Mouse (Mus musculus) midbrain, postnatal 0 days (tissue): ENCODE measurements around the gene Rac1. TPM values are rescaled to one million over a fixed set of nuclear protein-coding genes. Genes with fewer than 3 reads are reported as not detected.

Experiments used
- ATAC-seq: fragments of 200-750 bp; cut with Nextera tagmentation; 2 replicates; pipeline ENCODE4 v1.8.0; 2017; ENCODE audit warnings: moderate number of reproducible peaks, mild to moderate bottlenecking, moderate TSS enrichment, moderate library complexity; ENCODE audit not compliant: low FRiP score
- DNase-seq: peaks from one replicate; pipeline ENCODE4 v3.0.0-alpha.2; 2015; ENCODE audit warnings: low spot score
- H3K27ac ChIP-seq: fragments of 300-500 bp; sonication (generic); 2 replicates; pipeline ENCODE4 v1.5.1; 2014; ENCODE audit warnings: low read depth, mild to moderate bottlenecking, low read length, mixed read lengths
- H3K27me3 ChIP-seq: fragments of 300-500 bp; sonication (generic); 2 replicates; pipeline ENCODE4 v1.6.1; 2014; ENCODE audit warnings: low read length, control low read depth, mixed read lengths; ENCODE audit not compliant: insufficient read depth
- H3K36me3 ChIP-seq: fragments of 300-500 bp; sonication (generic); 2 replicates; pipeline ENCODE4 v1.6.1; 2014; ENCODE audit warnings: low read length, control low read depth, mixed read lengths; ENCODE audit not compliant: insufficient read depth
- H3K4me1 ChIP-seq: fragments of 300-500 bp; sonication (generic); 2 replicates; pipeline ENCODE4 v1.6.1; 2014; ENCODE audit warnings: mild to moderate bottlenecking, control low read depth, antibody characterized with exemption, low read length, mixed read lengths; ENCODE audit not compliant: insufficient read depth
- H3K4me2 ChIP-seq: fragments of 300-500 bp; sonication (generic); 2 replicates; pipeline ENCODE4 v1.6.1; 2014; ENCODE audit warnings: low read depth, mild to moderate bottlenecking, low read length, mixed read lengths; ENCODE audit not compliant: poor library complexity, severe bottlenecking
- H3K4me3 ChIP-seq: fragments of 300-500 bp; sonication (generic); 2 replicates; pipeline ENCODE4 v1.5.1; 2014; ENCODE audit warnings: low read depth, mild to moderate bottlenecking, low read length, moderate library complexity
- H3K9ac ChIP-seq: fragments of 300-500 bp; sonication (generic); replicated peaks from 2 replicates; pipeline ENCODE4 v1.6.1; 2014; ENCODE audit warnings: mild to moderate bottlenecking, low read length, moderate library complexity, mixed read lengths; ENCODE audit not compliant: poor library complexity, severe bottlenecking
- H3K9me3 ChIP-seq: fragments of 300-500 bp; sonication (generic); 2 replicates; pipeline ENCODE4 v1.6.1; 2016; ENCODE audit warnings: low read length, control low read depth
- CTCF ChIP-seq: IDR thresholded peaks from 2 replicates; pipeline ENCODE4 v1.5.1; 2016; ENCODE audit warnings: antibody characterized with exemption, mild to moderate bottlenecking
- WGBS: fragments of 180-500 bp; shearing (Covaris S2); extraction: QIAGEN DNeasy Blood & Tissue Kit; methylation state at CpG from one replicate; pipeline ENCODE4 v1.1.7; 2014; 5-methylcytosine and 5-hydroxymethylcytosine counted together
- polyA plus RNA-seq: library from polyadenylated mRNA; unstranded; fragments of >200 nt; fragmentation: Nextera tagmentation; extraction: Ambion mirVana; gene quantifications from 2 replicates; pipeline ENCODE4 v1.2.1, GENCODE M21; 2015
- total RNA-seq: library from RNA; depleted of rRNA; stranded (reverse); fragments of >200 nt; gene quantifications from 2 replicates; pipeline ENCODE4 v1.2.3, GENCODE M21; 2014

Rac1 gene
- total and polyA plus RNA-seq, 2 experiments from 2014 or later: 194 to 451 TPM

DNA sequence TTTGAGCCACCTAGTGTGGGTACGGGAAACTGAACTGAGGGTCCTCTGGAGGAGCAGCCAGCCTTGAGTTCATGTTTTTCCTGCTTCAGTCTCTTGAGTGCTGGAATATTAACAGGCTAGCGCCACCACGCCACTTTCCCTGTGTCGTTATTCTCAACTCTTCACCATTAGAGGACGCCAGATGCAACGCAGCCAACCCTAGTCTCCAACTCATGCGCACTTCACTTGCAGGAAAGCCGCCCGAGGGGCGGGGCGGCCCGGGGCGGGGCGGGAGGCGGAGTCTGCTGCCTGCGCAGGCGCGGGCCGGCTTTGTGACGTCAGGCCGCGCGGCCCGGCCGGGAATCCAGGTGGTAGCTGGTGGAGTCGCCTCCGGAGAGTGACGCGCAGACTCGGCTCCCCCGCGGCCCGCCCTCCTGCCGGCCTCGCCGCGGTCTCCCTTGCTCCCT is 20.6 kb upstream of the Rac1 start:
- DNase-seq (peak; percentile 97), ATAC-seq (peak; percentile 94)
- WGBS: 0% methylated on average over 36 of the region's 37 CpGs
- Histone ChIP-seq H3K4me3 (peak overlapping the region; percentile 82), H3K36me3 (no peaks in the 10 kb centered on the region; the same call in 1 of the 2 replicates), H3K4me2 (peak overlapping the region; percentile 75), H3K9ac (peak overlapping the region; percentile 87), H3K4me1 (peaks cover 5% of the 10 kb centered on the region; the same call in 1 of the 2 replicates), H3K9me3 (no peaks in the 10 kb centered on the region), H3K27me3 (no peaks in the 10 kb centered on the region), H3K27ac (peak overlapping the region; percentile 71; the same call in 1 of the 2 replicates)
- TF ChIP-seq CTCF: peak; percentile 88

DNA sequence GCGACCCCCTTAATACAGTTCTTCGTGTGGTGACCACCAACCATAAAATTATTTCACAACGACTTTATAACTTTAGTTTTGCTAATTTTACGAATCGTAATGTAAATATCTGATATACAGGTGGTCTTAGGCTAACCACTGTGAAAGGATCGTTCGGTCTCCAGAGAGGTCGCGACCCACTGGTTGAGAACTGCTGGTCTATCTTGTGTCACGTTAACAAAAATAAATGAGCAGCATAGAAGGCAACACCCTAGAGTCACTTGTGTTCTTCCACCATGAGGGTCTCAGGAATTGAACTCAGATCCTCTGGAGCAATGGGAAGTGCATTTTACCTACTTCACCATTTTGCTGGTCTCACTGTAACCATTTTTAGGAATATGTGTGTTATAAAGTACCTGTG is 20.0 kb upstream of the Rac1 start:
- Histone ChIP-seq H3K27ac (peak overlapping the region; percentile 47; the same call in 1 of the 2 replicates), H3K27me3 (no peaks in the 10 kb centered on the region), H3K4me3 (no peak overlapping the region), H3K4me1 (peaks cover 5% of the 10 kb centered on the region; the same call in 1 of the 2 replicates), H3K4me2 (peak overlapping the region; percentile 75), H3K9ac (no peak overlapping the region), H3K9me3 (no peaks in the 10 kb centered on the region), H3K36me3 (no peaks in the 10 kb centered on the region; the same call in 1 of the 2 replicates)
- WGBS: 64% methylated on average over 10 of the region's 10 CpGs
- ATAC-seq (no peak), DNase-seq (no peak)
- no peak for TF ChIP-seq CTCF

DNA sequence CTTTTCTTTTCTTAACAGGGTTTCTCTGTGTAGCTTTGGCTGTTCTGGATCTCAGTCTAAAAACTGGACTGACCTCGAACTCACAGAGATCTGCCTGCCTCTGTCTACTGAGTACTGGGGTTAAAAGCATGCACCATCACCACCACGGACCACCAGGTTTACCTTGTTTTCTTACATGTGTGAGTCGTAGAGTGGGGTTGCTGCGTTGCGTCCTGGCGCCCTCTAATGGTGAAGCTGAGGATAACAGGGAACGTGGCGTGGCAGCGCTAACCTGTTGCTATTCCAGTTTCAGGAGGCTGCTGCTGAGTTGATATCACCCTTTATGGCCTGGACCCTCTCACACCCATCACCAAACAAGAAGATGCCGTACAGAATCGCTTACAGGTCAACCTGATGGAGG is 19.5 kb upstream of the Rac1 start:
- TF ChIP-seq CTCF: peak; percentile 91
- Histone ChIP-seq H3K4me1 (peaks cover 5% of the 10 kb centered on the region; the same call in 1 of the 2 replicates), H3K27me3 (no peaks in the 10 kb centered on the region), H3K9ac (no peak overlapping the region), H3K27ac (no peak overlapping the region), H3K9me3 (no peaks in the 10 kb centered on the region), H3K36me3 (no peaks in the 10 kb centered on the region), H3K4me2 (no peak overlapping the region), H3K4me3 (no peak overlapping the region)
- WGBS: 9% methylated on average over 11 of the region's 11 CpGs
- DNase-seq: peak; percentile 53
- ATAC-seq: no peak

DNA sequence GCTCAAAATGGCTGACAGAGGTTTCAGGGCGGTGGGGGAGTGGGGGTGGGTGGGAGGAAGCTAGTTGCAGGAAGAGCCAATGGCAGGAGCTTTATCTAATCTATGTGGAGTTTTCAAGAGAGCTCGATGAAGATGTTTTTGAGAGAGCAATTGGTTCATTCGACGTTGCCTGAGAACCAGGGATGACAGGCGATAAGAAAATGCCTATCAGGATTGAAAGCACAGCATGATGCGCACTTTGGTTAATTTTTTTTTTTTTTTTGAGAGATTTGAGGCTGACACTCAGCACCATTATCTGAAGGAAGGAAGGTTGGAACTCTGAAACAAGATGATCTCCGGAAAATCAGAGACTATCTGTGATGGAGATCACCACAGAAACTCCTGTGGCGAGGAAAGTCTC is 11.3 kb upstream of the Rac1 start:
- ATAC-seq (no peak), DNase-seq (no peak)

DNA sequence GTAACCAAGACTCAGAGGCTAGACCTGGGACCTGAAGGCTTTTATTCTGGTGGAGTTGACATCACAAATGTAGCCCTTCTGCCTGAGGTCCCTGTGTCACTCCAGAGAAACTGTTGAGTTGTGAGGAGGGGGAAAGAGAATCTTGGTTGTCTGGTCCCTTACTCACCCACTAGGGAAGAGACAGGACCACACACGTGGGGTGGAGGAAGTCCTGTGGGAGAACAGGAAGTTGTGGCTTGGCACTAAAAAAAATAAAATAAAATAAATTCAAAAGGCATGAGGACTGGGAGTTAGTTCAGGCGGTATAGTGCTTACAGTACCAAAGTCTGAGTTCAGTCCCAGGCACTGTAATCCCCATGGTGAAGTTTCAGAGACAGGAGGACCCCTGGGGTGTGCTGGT is 9.2 kb upstream of the Rac1 start:
- Histone ChIP-seq H3K4me2 (no peak overlapping the region), H3K9me3 (no peaks in the 10 kb centered on the region), H3K4me1 (no peaks in the 10 kb centered on the region), H3K27ac (no peak overlapping the region), H3K9ac (no peak overlapping the region), H3K4me3 (no peak overlapping the region), H3K27me3 (no peaks in the 10 kb centered on the region), H3K36me3 (no peaks in the 10 kb centered on the region)
- DNase-seq (no peak), ATAC-seq (no peak)
- WGBS: 45% methylated on average over 2 of the region's 2 CpGs
- TF ChIP-seq CTCF: no peak

More for the DNA sequence above, 11.3 kb upstream of the Rac1 start:
- H3K4me3 ChIP-seq: no peak overlapping the region
- no peak for TF ChIP-seq CTCF
- H3K36me3 ChIP-seq: no peaks in the 10 kb centered on the region
- H3K9me3 ChIP-seq: no peaks in the 10 kb centered on the region
- no peaks in the 10 kb centered on the region for H3K4me1 ChIP-seq
- H3K27me3 ChIP-seq: no peaks in the 10 kb centered on the region
- H3K9ac ChIP-seq: no peak overlapping the region
- no peak overlapping the region for H3K4me2 ChIP-seq
- no peak overlapping the region for H3K27ac ChIP-seq
- 84% methylated on average over 8 of the region's 8 CpGs for WGBS

DNA sequence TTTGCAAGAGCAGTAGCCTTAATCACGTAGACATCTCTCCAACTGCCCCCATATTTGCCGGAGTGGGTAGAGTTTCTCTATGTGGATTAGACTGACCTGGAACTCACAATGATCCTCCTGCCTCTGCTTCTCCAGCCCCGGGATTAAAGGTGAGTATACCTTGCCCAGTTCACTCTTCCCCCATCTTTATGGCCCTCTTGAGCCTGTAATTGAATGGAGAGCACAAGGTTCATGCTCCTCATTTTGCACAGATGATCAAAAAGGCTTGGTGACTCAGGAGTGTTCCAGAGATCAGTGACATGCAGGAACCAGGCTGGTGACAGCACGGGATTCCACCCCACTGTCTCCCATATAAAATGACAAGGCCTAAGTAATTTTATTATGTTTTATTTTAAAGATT is 7.1 kb upstream of the Rac1 start:
- no peak for ATAC-seq
- no peak overlapping the region for H3K4me3 ChIP-seq
- H3K27ac ChIP-seq: no peak overlapping the region
- H3K9me3 ChIP-seq: no peaks in the 10 kb centered on the region
- no peak for DNase-seq
- H3K27me3 ChIP-seq: no peaks in the 10 kb centered on the region
- TF ChIP-seq CTCF: no peak
- H3K4me2 ChIP-seq: no peak overlapping the region
- no peaks in the 10 kb centered on the region for H3K36me3 ChIP-seq
- 92% methylated on average over 4 of the region's 4 CpGs for WGBS
- no peaks in the 10 kb centered on the region for H3K4me1 ChIP-seq
- no peak overlapping the region for H3K9ac ChIP-seq
